Mouse (Mus musculus): ENCODE data around the gene Bag6. TPM values are rescaled to one million over a fixed set of nuclear protein-coding genes. Genes with fewer than 3 reads are reported as not detected.

The Bag6 gene
- total and polyA plus RNA-seq, 2 experiments from 2014 or later: 55.8 to 320 TPM

GRCm38 (mm10) chr17:35187959-35188610, 53.1 kb downstream of the Bag6 start, which contains the start of gene Lst1:
TSS of gene Lst1 (minus strand) at chr17:35188439.
- H3K9ac ChIP-seq (replicated peaks; ENCODE audit: low read length): no peak within 1 kb of the TSS
- no peak within 1 kb of the TSS for H3K4me2 ChIP-seq (ENCODE audit: low read depth, low read length)
- no peak for TF ChIP-seq CTCF (IDR thresholded peaks at IDR 0.05; ENCODE audit: low read depth)
- H3K4me1 ChIP-seq (ENCODE audit: insufficient read depth, low read length): no peaks in the 10 kb centered on the region
- H3K27ac ChIP-seq: no peak within 1 kb of the TSS; the same call in 1 of the 2 replicates
- DNase-seq (ENCODE audit: low spot score) (no peak), ATAC-seq (no peak)
- H3K4me3 ChIP-seq (ENCODE audit: low read length): no peak within 1 kb of the TSS
- no peaks in the 10 kb centered on the region for H3K27me3 ChIP-seq (ENCODE audit: insufficient read depth, low read length)
- 72% methylated on average over 7 of the region's 7 CpGs for WGBS
- no peaks in the 10 kb centered on the region for H3K9me3 ChIP-seq (ENCODE audit: low read length)
- no peaks in the 10 kb centered on the region for H3K36me3 ChIP-seq (ENCODE audit: insufficient read depth, low read length)

GRCm38 (mm10) chr17:35189186-35189585, 54.2 kb downstream of the Bag6 start:
- no peak overlapping the region for H3K27ac ChIP-seq
- H3K27me3 ChIP-seq (ENCODE audit: insufficient read depth, low read length): no peaks in the 10 kb centered on the region
- H3K9me3 ChIP-seq (ENCODE audit: low read length): no peaks in the 10 kb centered on the region
- H3K36me3 ChIP-seq (ENCODE audit: insufficient read depth, low read length): no peaks in the 10 kb centered on the region
- no peak for DNase-seq (ENCODE audit: low spot score)
- no peak for ATAC-seq
- no peak for TF ChIP-seq CTCF (IDR thresholded peaks at IDR 0.05; ENCODE audit: low read depth)
- WGBS: 75% methylated on average over 1 of the region's 1 CpGs
- H3K9ac ChIP-seq (replicated peaks; ENCODE audit: low read length): no peak overlapping the region
- H3K4me2 ChIP-seq (ENCODE audit: low read depth, low read length): no peak overlapping the region
- no peak overlapping the region for H3K4me3 ChIP-seq (ENCODE audit: low read length)
- H3K4me1 ChIP-seq (ENCODE audit: insufficient read depth, low read length): no peaks in the 10 kb centered on the region

- 78% methylated on average over 4 of the region's 4 CpGs for WGBS
- DNase-seq (ENCODE audit: low spot score) (no peak), ATAC-seq (no peak)
- no peaks in the 10 kb centered on the region for H3K9me3 ChIP-seq (ENCODE audit: low read length)
- H3K9ac ChIP-seq (replicated peaks; ENCODE audit: low read length): no peak overlapping the region
- H3K27ac ChIP-seq: no peak overlapping the region
- H3K36me3 ChIP-seq (ENCODE audit: insufficient read depth, low read length): no peaks in the 10 kb centered on the region
- H3K4me3 ChIP-seq (ENCODE audit: low read length): no peak overlapping the region
- no peak overlapping the region for H3K4me2 ChIP-seq (ENCODE audit: low read depth, low read length)
- no peaks in the 10 kb centered on the region for H3K27me3 ChIP-seq (ENCODE audit: insufficient read depth, low read length)
- TF ChIP-seq CTCF (IDR thresholded peaks at IDR 0.05; ENCODE audit: low read depth): no peak
- no peaks in the 10 kb centered on the region for H3K4me1 ChIP-seq (ENCODE audit: insufficient read depth, low read length)
Observed at GRCm38 (mm10) chr17:35190096-35190495, 55.1 kb downstream of the Bag6 start.

DNA sequence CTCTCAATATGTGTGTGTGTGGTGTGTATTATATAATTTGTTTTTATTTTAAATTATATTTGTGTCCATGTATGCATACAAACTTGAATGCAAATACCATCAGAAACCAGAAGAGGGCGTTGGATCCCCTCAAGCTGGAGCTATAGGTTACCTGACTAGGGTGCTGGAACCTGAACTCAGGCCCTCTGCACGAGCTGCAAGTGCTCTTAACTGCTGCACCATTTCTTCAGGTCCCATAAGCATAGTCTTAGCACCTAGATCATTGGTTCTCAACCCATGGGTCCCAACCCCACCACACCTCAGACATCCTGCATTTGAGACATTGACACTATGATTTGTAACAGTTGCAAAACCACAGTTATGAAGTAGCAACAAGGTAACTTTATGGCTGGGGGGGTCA, 56.7 kb downstream of the Bag6 start:
- 59% methylated on average over 2 of the region's 2 CpGs for WGBS

DNA sequence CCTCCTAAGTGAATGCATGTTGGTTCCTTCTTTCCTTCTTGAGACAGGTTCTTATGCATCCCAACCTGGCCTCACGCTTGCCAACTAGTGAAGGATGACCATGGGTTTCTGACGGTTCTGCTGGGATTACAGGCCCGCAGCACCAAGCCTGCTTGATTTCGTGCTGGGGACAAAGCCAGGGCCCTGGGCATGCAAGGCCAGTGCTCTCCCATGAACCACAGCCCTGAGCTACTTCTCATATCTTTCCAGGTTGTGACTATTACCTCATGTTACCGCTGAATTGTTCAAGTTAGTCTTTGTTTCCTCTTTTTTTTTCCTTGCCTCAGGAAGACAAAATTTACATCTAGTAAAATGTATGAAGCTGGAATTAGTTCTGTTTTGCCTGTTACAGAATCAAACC, 57.9 kb downstream of the Bag6 start:
- Histone ChIP-seq H3K4me1 (ENCODE audit: insufficient read depth, low read length) (no peaks in the 10 kb centered on the region), H3K27ac (no peak overlapping the region), H3K9ac (replicated peaks; ENCODE audit: low read length) (no peak overlapping the region), H3K4me2 (ENCODE audit: low read depth, low read length) (no peak overlapping the region), H3K4me3 (ENCODE audit: low read length) (no peak overlapping the region), H3K9me3 (ENCODE audit: low read length) (no peaks in the 10 kb centered on the region), H3K36me3 (ENCODE audit: insufficient read depth, low read length) (no peaks in the 10 kb centered on the region), H3K27me3 (ENCODE audit: insufficient read depth, low read length) (peaks cover 8% of the 10 kb centered on the region; the same call in 1 of the 2 replicates)
- ATAC-seq (no peak), DNase-seq (ENCODE audit: low spot score) (no peak)
- TF ChIP-seq CTCF (IDR thresholded peaks at IDR 0.05; ENCODE audit: low read depth): no peak
- 74% methylated on average over 5 of the region's 5 CpGs for WGBS

More for the DNA sequence above, 56.7 kb downstream of the Bag6 start:
- Histone ChIP-seq H3K4me1 (ENCODE audit: insufficient read depth, low read length) (no peaks in the 10 kb centered on the region), H3K9me3 (ENCODE audit: low read length) (no peaks in the 10 kb centered on the region), H3K27me3 (ENCODE audit: insufficient read depth, low read length) (peaks cover 8% of the 10 kb centered on the region; the same call in 1 of the 2 replicates), H3K4me3 (ENCODE audit: low read length) (no peak overlapping the region), H3K9ac (replicated peaks; ENCODE audit: low read length) (no peak overlapping the region), H3K36me3 (ENCODE audit: insufficient read depth, low read length) (no peaks in the 10 kb centered on the region), H3K4me2 (ENCODE audit: low read depth, low read length) (no peak overlapping the region), H3K27ac (no peak overlapping the region)
- TF ChIP-seq CTCF (IDR thresholded peaks at IDR 0.05; ENCODE audit: low read depth): no peak
- ATAC-seq (no peak), DNase-seq (ENCODE audit: low spot score) (no peak)

DNA sequence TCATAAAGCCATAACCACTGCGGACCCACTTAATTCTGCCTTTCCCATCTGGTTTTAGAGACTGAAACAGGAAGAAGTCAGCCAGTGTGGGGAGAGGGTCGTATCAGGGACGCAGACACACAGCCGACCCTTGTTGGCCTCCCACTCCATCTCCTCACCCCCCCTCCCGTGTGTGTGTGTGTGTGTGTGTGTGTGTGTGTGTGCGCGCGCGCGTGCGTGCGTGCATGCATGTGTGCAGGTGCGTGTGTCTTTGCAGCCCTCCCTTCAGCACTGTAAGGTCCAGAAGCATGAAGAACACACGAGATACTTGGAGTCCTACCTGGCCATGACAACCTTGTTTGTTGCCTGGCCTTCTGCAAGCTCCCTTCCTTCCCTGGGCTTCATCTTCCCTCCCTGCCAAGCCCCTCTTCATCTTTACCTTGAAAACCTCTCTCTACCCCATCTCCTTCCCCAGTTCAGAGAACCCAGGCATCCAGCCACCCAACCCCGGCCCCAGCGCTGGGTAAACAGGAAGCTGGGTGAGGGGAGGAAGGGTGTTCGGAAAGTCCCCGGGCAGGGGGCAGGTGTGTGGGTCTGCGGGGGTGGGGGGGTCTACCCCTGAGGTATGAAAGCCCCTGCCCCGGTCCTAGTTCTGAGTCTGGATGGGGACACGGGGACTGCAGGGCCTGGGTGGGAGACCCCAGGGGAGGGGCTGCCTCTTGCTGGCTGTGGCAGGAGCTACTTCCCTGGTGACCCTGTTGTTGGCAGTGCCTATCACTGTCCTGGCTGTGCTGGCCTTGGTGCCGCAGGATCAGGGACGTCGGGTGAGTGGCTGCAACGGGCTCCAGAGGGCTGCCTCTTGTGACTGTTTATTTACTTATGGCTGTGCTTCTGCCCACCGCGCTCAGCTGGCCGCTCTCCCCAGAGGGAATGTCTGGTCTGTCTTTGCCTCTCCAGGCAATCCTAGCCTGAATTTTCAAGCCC, 59.2 kb downstream of the Bag6 start, which contains the start of gene Ltb:
Gene Ltb (plus strand): TSS at position 559 of the 963 bp plus-strand sequence.
- TF ChIP-seq CTCF (IDR thresholded peaks at IDR 0.05; ENCODE audit: low read depth): no peak
- H3K9ac ChIP-seq (replicated peaks; ENCODE audit: low read length): no peak within 1 kb of the TSS

More for the DNA sequence above, 59.2 kb downstream of the Bag6 start, which contains the start of gene Ltb:
- DNase-seq (ENCODE audit: low spot score) (no peak), ATAC-seq (no peak)
- Histone ChIP-seq H3K4me3 (ENCODE audit: low read length) (no peak within 1 kb of the TSS), H3K27me3 (ENCODE audit: insufficient read depth, low read length) (peaks cover 8% of the 10 kb centered on the region; the same call in 1 of the 2 replicates), H3K36me3 (ENCODE audit: insufficient read depth, low read length) (no peaks in the 10 kb centered on the region), H3K27ac (no peak within 1 kb of the TSS), H3K4me1 (ENCODE audit: insufficient read depth, low read length) (no peaks in the 10 kb centered on the region), H3K9me3 (ENCODE audit: low read length) (no peaks in the 10 kb centered on the region), H3K4me2 (ENCODE audit: low read depth, low read length) (peak within 1 kb of the TSS; percentile 69)
- 78% methylated on average over 26 of the region's 28 CpGs for WGBS

Data from hindbrain, postnatal 0 days (tissue).